Mouse (Mus musculus): Measurements from ENCODE around the gene Ntng2. TPM values are rescaled to one million over a fixed set of nuclear protein-coding genes. Genes with fewer than 3 reads are reported as not detected.

Ntng2 gene
- 5.6 and 10.0 TPM in 2 replicates for polyA plus RNA-seq (2012; ENCODE audit: insufficient read depth, insufficient read length, missing spikeins)

DNA sequence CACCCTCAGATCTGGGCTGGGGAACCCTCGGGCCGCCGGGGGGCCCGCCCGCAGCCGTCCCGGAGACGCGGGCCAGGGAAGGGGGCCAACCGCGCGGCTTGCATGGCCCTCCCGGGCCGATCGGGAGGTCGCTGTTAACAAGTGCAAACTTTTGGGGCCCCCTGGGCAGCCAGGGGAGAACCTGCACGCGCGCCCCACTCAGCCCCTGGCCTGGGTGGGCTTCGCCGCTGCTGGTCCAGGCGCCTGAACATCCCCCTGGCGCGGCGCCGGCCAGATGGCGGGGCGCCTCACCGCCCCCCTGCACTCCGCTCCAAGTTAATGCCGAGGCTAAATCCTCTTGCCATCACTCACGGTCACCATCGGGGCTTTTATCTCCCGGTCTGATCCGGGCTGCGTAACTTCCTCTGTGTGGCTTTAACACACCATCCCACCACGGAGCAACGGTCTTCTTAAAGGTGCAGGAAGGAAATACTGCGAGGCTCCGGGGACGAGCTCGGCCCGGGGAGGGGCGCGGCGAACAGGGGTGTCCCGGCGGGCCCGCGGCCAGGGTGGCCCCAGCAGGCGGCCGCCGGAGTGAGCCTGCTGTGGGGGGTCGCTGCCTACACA, at the start of gene Ntng2:
Gene Ntng2 (minus strand): TSS at position 407 of the 606 bp plus-strand sequence.
- H3K4me3 ChIP-seq (ENCODE audit: insufficient read depth, low read depth, low read length), result peak within 1 kb of the TSS; percentile 97
- H3K4me1 ChIP-seq (ENCODE audit: control insufficient read depth, insufficient read depth, insufficient read length, low read length), result peaks cover 2% of the 10 kb centered on the region
- peak within 1 kb of the TSS; percentile 7; the same call in 1 of the 2 replicates for H3K27ac ChIP-seq (replicated peaks; ENCODE audit: low read depth, low read length)

DNA sequence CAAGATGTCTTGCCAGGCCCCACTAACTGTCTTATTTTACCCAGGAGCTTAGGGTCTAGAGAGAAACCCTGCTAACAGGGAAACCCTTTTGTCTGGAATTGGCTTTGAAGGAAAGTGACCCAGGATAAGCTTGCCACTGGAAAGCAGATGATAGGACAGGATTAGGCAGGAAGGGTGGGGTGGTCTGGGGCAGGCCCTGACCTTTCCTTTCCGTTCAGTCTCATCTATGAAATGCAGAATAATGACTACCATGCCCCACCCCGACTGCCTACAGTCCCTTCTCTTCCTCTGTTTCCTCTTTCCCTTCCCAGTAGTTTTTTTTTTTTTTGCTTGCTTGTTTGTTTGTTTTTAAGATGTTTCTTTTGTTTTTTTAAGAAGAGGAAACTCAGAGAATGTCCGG, 42.8 kb upstream of the Ntng2 start:
- Histone ChIP-seq H3K4me1 (ENCODE audit: control insufficient read depth, insufficient read depth, insufficient read length, low read length) (peaks cover 18% of the 10 kb centered on the region), H3K4me3 (ENCODE audit: insufficient read depth, low read depth, low read length) (no peak overlapping the region), H3K27ac (replicated peaks; ENCODE audit: low read depth, low read length) (peak overlapping the region; percentile 56)

DNA sequence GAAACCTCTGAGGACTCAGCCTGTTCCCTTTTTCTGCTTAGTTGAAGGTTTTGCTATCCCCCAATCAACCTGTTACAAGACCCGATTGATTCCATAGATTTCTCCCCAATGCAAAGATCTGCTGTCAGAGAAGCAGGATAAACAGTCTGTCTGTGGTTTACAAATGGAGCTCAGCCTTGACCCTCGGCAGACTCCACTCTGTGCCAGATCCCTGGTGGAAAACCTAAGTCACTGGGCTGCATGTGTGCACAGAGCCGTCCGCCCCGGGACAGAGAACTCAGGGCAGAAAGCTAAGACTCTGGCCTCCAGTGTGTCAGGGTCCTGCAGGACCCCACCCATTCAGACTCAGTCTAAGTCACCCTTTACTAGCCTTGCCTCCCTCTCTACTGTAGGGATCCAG, 34.8 kb upstream of the Ntng2 start:
- no peak overlapping the region for H3K27ac ChIP-seq (replicated peaks; ENCODE audit: low read depth, low read length)
- no peak overlapping the region for H3K4me3 ChIP-seq (ENCODE audit: insufficient read depth, low read depth, low read length)
- peaks cover 10% of the 10 kb centered on the region for H3K4me1 ChIP-seq (ENCODE audit: control insufficient read depth, insufficient read depth, insufficient read length, low read length)

DNA sequence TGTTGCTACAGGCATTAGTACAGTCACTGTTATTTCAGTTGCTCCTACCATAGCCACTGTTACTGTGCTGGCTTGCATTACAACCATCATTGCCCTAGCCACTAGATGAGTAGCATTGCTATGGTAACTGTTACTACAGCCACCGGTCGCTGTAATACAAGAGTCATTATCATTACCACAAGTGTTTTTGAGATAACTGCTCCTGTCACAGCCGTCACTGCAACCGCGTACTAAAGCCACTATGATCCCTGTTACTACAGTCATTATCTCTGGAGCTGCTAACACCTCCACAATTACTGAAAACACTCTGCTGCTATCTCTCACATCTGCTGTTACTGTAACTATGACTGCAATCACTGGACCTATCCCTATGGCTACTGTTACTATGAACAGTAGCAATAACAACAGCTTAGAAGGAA, 24.9 kb upstream of the Ntng2 start:
- H3K27ac ChIP-seq (replicated peaks; ENCODE audit: low read depth, low read length), result no peak overlapping the region
- no peak overlapping the region for H3K4me3 ChIP-seq (ENCODE audit: insufficient read depth, low read depth, low read length)
- no peaks in the 10 kb centered on the region for H3K4me1 ChIP-seq (ENCODE audit: control insufficient read depth, insufficient read depth, insufficient read length, low read length)

DNA sequence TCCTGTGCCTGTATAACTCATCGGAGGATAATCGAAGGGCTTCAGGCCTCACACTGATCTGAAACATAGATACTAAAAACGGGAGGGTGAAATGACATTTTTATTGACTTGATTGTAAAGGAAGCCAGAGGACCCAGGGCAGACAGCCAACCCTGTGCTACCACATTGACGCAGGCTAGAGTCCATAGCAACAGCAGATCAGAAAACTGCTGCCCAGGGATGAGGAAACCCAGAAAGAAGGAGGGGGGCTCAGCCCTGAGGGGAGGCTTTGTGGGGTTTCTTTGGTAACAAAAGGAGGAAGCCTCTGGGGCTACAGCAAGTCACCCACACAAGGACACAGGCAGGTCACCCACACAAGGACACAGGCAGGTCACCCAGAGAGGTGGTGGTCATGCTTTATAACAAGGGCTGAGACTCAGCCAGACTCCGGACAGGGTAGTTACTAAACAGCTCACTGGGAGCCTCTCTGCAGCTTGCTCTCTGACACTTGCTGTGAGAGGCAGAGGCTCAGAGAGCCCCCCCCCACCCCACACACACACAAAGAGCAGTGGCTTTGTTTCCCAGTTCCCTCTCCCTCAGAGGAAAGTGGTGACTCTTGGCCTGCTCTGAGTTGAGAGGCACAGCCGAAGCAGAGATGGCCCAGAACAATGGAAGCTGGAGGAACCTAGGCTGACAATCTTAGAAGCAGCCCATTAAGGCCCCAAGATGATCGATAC, 19.2 kb upstream of the Ntng2 start:
- Histone ChIP-seq H3K4me1 (ENCODE audit: control insufficient read depth, insufficient read depth, insufficient read length, low read length) (no peaks in the 10 kb centered on the region), H3K4me3 (ENCODE audit: insufficient read depth, low read depth, low read length) (no peak overlapping the region), H3K27ac (replicated peaks; ENCODE audit: low read depth, low read length) (no peak overlapping the region)

DNA sequence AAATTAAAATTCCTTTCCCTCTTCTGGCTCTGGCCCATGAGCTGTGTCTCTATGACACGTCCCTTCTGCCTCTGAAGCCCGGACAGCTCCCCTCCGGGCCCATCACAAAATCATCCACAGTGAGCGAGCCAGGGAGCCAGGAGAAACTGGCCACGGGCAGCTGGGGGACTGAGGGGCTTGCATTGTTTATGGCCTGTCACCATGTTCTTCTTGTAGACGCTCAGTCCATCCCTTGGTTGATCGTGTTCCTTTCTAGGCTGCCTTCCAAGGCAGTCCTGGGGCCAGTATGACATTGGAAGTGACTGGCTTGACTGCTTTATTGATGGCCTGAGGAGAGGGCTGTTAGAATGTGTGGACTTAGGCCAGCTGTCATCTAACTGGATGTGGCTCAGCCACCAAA, 18.3 kb upstream of the Ntng2 start:
- Histone ChIP-seq H3K4me3 (ENCODE audit: insufficient read depth, low read depth, low read length) (no peak overlapping the region), H3K27ac (replicated peaks; ENCODE audit: low read depth, low read length) (no peak overlapping the region), H3K4me1 (ENCODE audit: control insufficient read depth, insufficient read depth, insufficient read length, low read length) (no peaks in the 10 kb centered on the region)

DNA sequence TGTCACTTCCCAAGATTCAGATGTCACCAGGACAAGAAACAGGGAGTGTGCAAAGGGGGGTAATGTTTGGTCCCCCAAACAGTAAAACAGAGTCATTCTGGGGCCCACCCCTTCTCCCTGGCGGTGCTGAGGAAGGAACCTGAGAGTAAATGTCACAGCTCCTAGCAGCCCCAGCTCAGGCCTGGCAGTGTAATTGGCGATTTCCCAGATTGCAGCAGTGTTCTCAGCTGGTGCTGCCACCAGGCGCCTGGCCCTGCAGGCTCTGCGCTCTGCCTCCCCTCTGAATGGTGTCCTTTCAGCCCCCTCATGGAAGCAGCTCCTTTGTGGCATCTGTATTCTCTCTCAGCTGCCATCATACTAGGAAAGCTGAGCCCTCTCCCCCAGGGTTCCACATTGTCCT, 14.0 kb upstream of the Ntng2 start:
- no peak overlapping the region for H3K27ac ChIP-seq (replicated peaks; ENCODE audit: low read depth, low read length)

DNA sequence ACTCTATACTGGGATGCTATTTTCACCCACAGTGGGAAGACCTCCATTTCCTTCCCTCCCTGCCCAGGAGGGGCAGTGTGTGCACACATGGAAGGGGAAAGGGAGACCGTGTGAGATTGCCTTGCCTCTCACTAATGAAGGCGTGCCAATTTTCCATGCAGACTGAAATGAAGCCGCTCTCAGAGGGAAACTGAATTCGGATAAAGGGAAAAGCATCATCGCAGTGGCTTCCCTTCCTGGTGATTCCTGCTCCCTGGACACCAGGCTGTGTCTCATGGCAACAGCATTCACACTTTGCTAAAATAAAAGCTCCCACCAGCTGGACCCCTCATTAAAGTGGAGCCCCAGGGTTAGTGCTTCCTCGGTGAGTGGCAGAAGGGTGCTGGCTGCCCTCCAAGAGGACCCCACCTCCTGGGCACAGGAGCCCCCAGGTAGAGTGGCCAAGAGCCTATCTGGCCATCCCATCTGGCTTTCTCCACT, 9.7 kb upstream of the Ntng2 start:
- Histone ChIP-seq H3K4me1 (ENCODE audit: control insufficient read depth, insufficient read depth, insufficient read length, low read length) (0 out of 2 replicates have a peak, but pooled peaks cover 3% of the 10 kb centered on the region), H3K4me3 (ENCODE audit: insufficient read depth, low read depth, low read length) (no peak overlapping the region), H3K27ac (replicated peaks; ENCODE audit: low read depth, low read length) (no peak overlapping the region)

More for the DNA sequence above, 14.0 kb upstream of the Ntng2 start:
- Histone ChIP-seq H3K4me1 (ENCODE audit: control insufficient read depth, insufficient read depth, insufficient read length, low read length) (0 out of 2 replicates have a peak, but pooled peaks cover 3% of the 10 kb centered on the region), H3K4me3 (ENCODE audit: insufficient read depth, low read depth, low read length) (no peak overlapping the region)

DNA sequence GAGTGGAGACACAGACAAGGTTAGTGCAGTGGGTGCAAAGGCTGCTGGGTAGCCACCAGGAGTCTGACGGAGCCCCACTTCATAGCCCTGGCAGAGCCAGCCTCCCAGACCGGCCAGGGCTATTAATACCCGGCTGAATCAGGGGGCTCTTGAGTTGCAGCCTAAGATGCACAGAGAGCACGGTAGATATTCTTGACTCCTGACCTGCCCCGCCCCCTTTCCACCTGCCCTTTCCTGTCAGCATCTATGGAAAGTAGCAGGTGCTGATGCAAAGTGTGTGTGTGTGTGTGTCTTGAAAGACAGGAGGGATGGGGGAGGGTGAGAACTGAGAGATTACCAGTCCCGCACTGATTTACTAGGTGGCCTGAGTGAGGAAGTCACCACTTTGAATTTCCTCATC, 8.3 kb upstream of the Ntng2 start:
- Histone ChIP-seq H3K27ac (replicated peaks; ENCODE audit: low read depth, low read length) (no peak overlapping the region), H3K4me1 (ENCODE audit: control insufficient read depth, insufficient read depth, insufficient read length, low read length) (0 out of 2 replicates have a peak, but pooled peaks cover 3% of the 10 kb centered on the region), H3K4me3 (ENCODE audit: insufficient read depth, low read depth, low read length) (no peak overlapping the region)

DNA sequence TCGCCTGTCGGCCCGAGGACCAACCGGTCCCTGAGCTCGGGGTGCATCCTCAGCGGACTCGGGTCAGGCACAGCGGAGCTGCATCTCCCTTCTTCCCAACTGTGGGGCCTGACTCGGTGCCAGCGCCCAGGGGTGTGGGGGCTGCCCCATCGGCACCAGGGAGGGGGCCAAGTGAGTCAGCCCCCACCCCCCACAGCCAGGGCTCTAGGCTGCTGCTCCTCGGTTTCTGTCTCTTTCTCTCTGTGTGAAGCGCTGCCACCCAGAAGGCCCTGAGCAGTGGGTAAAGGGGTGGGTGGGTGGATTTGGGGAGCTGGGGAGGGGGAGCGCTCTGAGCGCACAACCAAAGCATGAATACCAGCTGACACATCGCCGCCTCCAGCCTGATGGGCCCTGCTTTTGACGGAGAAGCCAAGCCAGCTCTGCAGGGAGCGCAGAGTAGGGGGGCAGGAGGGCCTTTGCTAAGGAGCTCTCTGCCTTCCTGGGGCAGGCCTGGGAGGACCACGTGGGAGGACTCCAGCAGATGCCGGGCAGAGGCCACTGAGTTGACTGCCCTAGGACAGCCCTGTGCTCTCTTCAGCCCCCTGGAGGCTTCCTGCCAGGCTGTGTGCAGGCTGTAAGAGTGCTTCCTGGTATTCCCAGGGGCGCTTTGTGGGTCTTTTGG, 530 bp upstream of the Ntng2 start:
- H3K4me1 ChIP-seq (ENCODE audit: control insufficient read depth, insufficient read depth, insufficient read length, low read length), result no peaks in the 10 kb centered on the region; the same call in none of the 2 replicates
- H3K4me3 ChIP-seq (ENCODE audit: insufficient read depth, low read depth, low read length), result peak overlapping the region; percentile 97
- H3K27ac ChIP-seq (replicated peaks; ENCODE audit: low read depth, low read length), result no peak overlapping the region

DNA sequence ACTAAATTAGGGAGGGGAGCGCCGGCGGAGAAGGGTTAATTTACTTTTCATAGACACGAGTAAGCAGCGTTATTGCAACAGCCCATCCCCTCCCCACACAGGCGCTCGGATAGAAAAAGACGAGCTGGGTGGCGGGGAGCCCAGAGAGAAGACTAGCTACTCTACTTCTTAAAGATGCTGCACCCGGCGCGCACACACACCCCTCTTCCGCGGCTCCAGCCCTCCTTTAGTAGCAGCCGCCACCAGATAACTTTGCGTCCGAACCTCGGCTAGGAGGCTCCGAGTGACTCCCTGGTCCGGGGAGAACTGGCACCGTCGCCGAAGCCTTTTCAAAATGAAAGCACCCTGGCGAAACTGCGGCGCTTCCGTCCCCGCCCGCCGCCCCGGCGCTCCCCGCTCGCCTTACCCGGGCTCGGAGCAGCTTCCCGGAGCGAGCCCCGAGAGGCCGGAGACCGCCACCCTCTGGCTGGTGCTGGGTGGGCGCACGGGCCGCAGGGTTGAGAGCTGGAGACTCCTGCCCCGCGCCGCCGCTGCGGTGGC, 676 bp downstream of the Ntng2 start:
- Histone ChIP-seq H3K4me3 (ENCODE audit: insufficient read depth, low read depth, low read length) (peak overlapping the region; percentile 97), H3K4me1 (ENCODE audit: control insufficient read depth, insufficient read depth, insufficient read length, low read length) (peaks cover 7% of the 10 kb centered on the region), H3K27ac (replicated peaks; ENCODE audit: low read depth, low read length) (peak overlapping the region; percentile 7; the same call in 1 of the 2 replicates)

DNA sequence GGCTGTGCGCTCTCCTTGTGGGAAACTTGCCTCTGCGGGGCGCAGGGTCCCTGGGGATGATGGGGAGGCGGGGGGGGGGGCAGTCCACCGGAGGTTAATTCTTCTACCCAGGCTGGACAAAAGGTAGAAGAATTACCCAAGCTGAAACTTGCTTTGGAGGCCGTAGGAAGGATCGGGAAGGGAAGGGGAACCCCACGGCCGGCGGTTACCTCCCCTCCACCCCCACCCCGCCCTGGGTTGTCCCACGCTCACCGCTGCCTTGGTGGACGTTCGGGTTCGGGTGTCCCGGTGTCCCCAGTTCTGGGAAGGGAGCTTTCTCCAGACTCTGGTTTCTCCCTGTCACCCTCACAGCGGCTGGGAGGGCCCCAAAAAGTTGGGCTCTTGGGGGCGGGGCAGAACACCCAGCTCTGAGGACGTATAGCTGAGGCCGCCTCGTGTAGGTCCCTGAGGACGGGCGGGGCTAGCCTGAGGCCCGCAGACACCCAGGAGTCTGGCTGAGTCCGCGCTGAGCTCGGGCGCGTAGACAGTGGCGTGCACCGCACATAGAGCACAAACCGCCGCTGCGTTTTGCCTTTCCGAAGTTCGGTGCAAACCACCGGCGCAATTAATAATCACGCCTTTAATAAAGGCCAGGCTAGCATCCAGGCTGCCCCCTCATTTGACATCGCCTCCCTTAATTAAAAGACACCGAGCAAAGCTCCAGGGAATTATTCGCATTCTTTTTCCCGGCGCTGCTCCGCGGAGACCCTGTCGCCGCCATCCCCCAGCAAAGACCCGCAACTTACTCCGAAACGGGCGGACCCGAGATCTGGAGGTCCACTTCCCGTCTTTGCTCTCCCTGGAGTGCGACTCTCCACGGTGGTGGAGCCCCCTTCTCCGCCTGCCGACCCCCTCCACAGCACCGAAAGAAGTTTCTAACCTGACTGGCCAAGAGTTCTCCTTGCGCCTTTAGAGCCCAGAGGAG, 1.4 kb downstream of the Ntng2 start:
- Histone ChIP-seq H3K4me3 (ENCODE audit: insufficient read depth, low read depth, low read length) (peak overlapping the region; percentile 97), H3K27ac (replicated peaks; ENCODE audit: low read depth, low read length) (peak overlapping the region; percentile 7; the same call in 1 of the 2 replicates), H3K4me1 (ENCODE audit: control insufficient read depth, insufficient read depth, insufficient read length, low read length) (peaks cover 11% of the 10 kb centered on the region)

DNA sequence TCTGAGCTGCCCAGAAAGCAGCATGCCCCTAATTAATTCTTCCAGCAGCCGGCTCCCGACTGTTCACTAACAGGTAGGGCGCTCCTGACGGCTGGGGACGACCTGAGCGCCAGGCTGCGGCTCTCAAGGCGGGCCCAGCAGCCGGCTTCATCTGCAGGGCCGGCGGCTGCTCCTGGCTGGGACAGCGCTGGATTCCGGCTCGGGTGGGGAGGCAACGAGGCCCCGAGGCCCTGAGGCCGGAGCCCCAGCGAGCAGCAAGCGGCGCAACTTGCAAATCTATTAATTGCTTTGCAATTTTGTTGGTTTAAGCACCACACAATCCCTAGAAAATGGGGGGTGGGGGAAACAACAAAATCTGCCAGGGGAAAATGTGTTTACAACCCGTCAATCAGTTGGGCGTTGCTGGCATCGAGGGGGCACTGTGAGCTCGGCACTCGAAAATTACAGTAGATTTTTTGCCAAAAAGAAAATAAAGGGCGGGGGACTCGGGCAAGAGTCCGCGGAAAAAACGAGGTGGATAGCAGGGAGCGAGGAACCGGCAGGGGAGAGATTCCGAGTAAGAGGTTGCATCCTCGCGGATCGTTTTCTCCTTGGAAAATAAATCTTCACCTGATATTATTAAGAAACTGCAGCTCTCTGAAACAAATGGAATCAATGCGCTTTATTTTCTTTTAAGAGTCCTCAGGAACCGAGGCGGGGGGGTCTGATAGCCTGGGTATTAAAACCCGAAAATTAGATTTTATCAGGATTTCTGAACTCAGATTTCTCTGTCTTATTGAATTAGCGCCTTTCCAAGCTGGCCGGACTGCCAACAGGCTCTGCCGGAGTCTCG, 2.3 kb downstream of the Ntng2 start:
- Histone ChIP-seq H3K27ac (replicated peaks; ENCODE audit: low read depth, low read length) (no peak overlapping the region), H3K4me3 (ENCODE audit: insufficient read depth, low read depth, low read length) (peak overlapping the region; percentile 44)

More for the DNA sequence above, 2.3 kb downstream of the Ntng2 start:
- peaks cover 13% of the 10 kb centered on the region for H3K4me1 ChIP-seq (ENCODE audit: control insufficient read depth, insufficient read depth, insufficient read length, low read length)
